Mouse (Mus musculus) neutrophil, adult 5-6 weeks (primary cell): Measurements from ENCODE around the gene Arl8b. TPM values are rescaled to one million over a fixed set of nuclear protein-coding genes. Genes with fewer than 3 reads are reported as not detected.

Experiments
- ATAC-seq: fragments of 151-379, 151-347 bp; 2 replicates; pipeline ENCODE4 v1.8.0; 2017; ENCODE audit warnings: mild to moderate bottlenecking, moderate TSS enrichment; ENCODE audit not compliant: insufficient number of reproducible peaks, poor library complexity, low FRiP score, severe bottlenecking; ENCODE audit errors: extremely low read depth
- total RNA-seq: library from RNA; stranded (forward); fragments of 200-1000 nt; gene quantifications from 2 replicates; pipeline ENCODE4 v1.2.3, GENCODE M21; 2017

The Arl8b gene
- total RNA-seq, 1 experiment from 2014 or later = 36.4 TPM

GRCm38 (mm10) chr6:108783184-108783881 is 434 bp downstream of the Arl8b start:
- peak; percentile 4; the same call in 1 of the 2 replicates for ATAC-seq

GRCm38 (mm10) chr6:108784056-108784455 is 1.2 kb downstream of the Arl8b start:
- ATAC-seq = no peak

- peak; percentile 51; the same call in 1 of the 2 replicates for ATAC-seq
Measured at GRCm38 (mm10) chr6:108784796-108785195, 1.9 kb downstream of the Arl8b start.

GRCm38 (mm10) chr6:108785551-108785950 is 2.7 kb downstream of the Arl8b start:
- no peak for ATAC-seq

GRCm38 (mm10) chr6:108791498-108791897 is 8.6 kb downstream of the Arl8b start:
- ATAC-seq = no peak

GRCm38 (mm10) chr6:108795912-108796311 is 13.0 kb downstream of the Arl8b start:
- no peak for ATAC-seq

- ATAC-seq = no peak
Measured at GRCm38 (mm10) chr6:108796706-108797105, 13.8 kb downstream of the Arl8b start.

- ATAC-seq = no peak
Measured at GRCm38 (mm10) chr6:108805194-108805593, 22.3 kb downstream of the Arl8b start.

GRCm38 (mm10) chr6:108805871-108806270 is 23.0 kb downstream of the Arl8b start:
- ATAC-seq = no peak

GRCm38 (mm10) chr6:108807446-108807845 is 24.5 kb downstream of the Arl8b start:
- ATAC-seq = peak; percentile 26; the same call in 1 of the 2 replicates

GRCm38 (mm10) chr6:108808786-108809185 is 25.9 kb downstream of the Arl8b start:
- no peak for ATAC-seq

- ATAC-seq = no peak
Measured at GRCm38 (mm10) chr6:108810237-108810636, 27.3 kb downstream of the Arl8b start.

GRCm38 (mm10) chr6:108812134-108812533 is 29.2 kb downstream of the Arl8b start:
- ATAC-seq = no peak

- no peak for ATAC-seq
Measured at GRCm38 (mm10) chr6:108817510-108817909, 34.6 kb downstream of the Arl8b start.

- peak; percentile 14; the same call in 1 of the 2 replicates for ATAC-seq
Measured at GRCm38 (mm10) chr6:108824816-108825545, 42.1 kb downstream of the Arl8b start.

- no peak for ATAC-seq
Measured at GRCm38 (mm10) chr6:108826070-108826469, 43.2 kb downstream of the Arl8b start.

- ATAC-seq = no peak
Measured at GRCm38 (mm10) chr6:108827336-108827920, 44.5 kb downstream of the Arl8b start.

- peak; percentile 79 for ATAC-seq
Measured at GRCm38 (mm10) chr6:108828234-108828868, 45.5 kb downstream of the Arl8b start, which contains the start of gene Edem1. TSS of gene Edem1 (plus strand) at chr6:108828641.

GRCm38 (mm10) chr6:108828872-108829271 is 46.0 kb downstream of the Arl8b start:
- no peak for ATAC-seq
